Mouse (Mus musculus): ENCODE data around the gene Ppp2r3a. TPM values are rescaled to one million over a fixed set of nuclear protein-coding genes. Genes with fewer than 3 reads are reported as not detected.

Gene Ppp2r3a
- polyA plus RNA-seq (2015; fragmentation: Nextera tagmentation; extraction: Ambion mirVana), result 88.0 and 92.6 TPM in 2 replicates

- peak within 1 kb of the TSS; percentile 92 for H3K4me3 ChIP-seq (ENCODE audit: low read length)
- H3K4me1 ChIP-seq (ENCODE audit: control insufficient read depth, insufficient read depth, low read length), result peaks cover 11% of the 10 kb centered on the region
Observed at GRCm38 (mm10) chr9:101251644-101252337, at the start of gene Ppp2r3a. TSS of gene Ppp2r3a (minus strand) at chr9:101251795.

GRCm38 (mm10) chr9:101300441-101300935, 48.9 kb upstream of the Ppp2r3a start:
- no peaks in the 10 kb centered on the region for H3K36me3 ChIP-seq (ENCODE audit: control insufficient read depth, insufficient read depth)
- WGBS, result 78% methylated on average over 4 of the region's 4 CpGs
- no peak for ATAC-seq (replicated peaks; ENCODE audit: extremely low read depth, insufficient read depth, low FRiP score)
- H3K27me3 ChIP-seq (ENCODE audit: control insufficient read depth, insufficient read depth, low read length), result no peaks in the 10 kb centered on the region
- H3K4me2 ChIP-seq (ENCODE audit: low read depth, low read length), result no peak overlapping the region
- H3K9me3 ChIP-seq (replicated peaks; ENCODE audit: control insufficient read depth, low read length), result no peaks in the 10 kb centered on the region
- H3K27ac ChIP-seq (ENCODE audit: low read length), result no peak overlapping the region
- no peak overlapping the region for H3K9ac ChIP-seq (ENCODE audit: low read length)
- H3K4me1 ChIP-seq (ENCODE audit: control insufficient read depth, insufficient read depth, low read length), result no peaks in the 10 kb centered on the region
- no peak overlapping the region for H3K4me3 ChIP-seq (ENCODE audit: low read length)

More at GRCm38 (mm10) chr9:101251644-101252337, at the start of gene Ppp2r3a:
- H3K27ac ChIP-seq (ENCODE audit: low read length), result peak within 1 kb of the TSS; percentile 99
- peak; percentile 93 for ATAC-seq (replicated peaks; ENCODE audit: extremely low read depth, insufficient read depth, low FRiP score)
- no peaks in the 10 kb centered on the region for H3K9me3 ChIP-seq (replicated peaks; ENCODE audit: control insufficient read depth, low read length)
- H3K9ac ChIP-seq (ENCODE audit: low read length), result peak within 1 kb of the TSS; percentile 92
- peak within 1 kb of the TSS; percentile 76 for H3K4me2 ChIP-seq (ENCODE audit: low read depth, low read length)
- no peaks in the 10 kb centered on the region for H3K36me3 ChIP-seq (ENCODE audit: control insufficient read depth, insufficient read depth)
- H3K27me3 ChIP-seq (ENCODE audit: control insufficient read depth, insufficient read depth, low read length), result no peaks in the 10 kb centered on the region
- WGBS, result 2% methylated on average over 41 of the region's 50 CpGs

- Histone ChIP-seq H3K4me3 (ENCODE audit: low read length) (no peak overlapping the region), H3K27ac (ENCODE audit: low read length) (no peak overlapping the region), H3K27me3 (ENCODE audit: control insufficient read depth, insufficient read depth, low read length) (no peaks in the 10 kb centered on the region), H3K36me3 (ENCODE audit: control insufficient read depth, insufficient read depth) (no peaks in the 10 kb centered on the region), H3K4me2 (ENCODE audit: low read depth, low read length) (no peak overlapping the region), H3K9me3 (replicated peaks; ENCODE audit: control insufficient read depth, low read length) (no peaks in the 10 kb centered on the region), H3K9ac (ENCODE audit: low read length) (no peak overlapping the region), H3K4me1 (ENCODE audit: control insufficient read depth, insufficient read depth, low read length) (peaks cover 8% of the 10 kb centered on the region)
- WGBS, result 71% methylated on average over 19 of the region's 19 CpGs
- no peak for ATAC-seq (replicated peaks; ENCODE audit: extremely low read depth, insufficient read depth, low FRiP score)
Observed at GRCm38 (mm10) chr9:101291676-101292660, 40.4 kb upstream of the Ppp2r3a start.

GRCm38 (mm10) chr9:101290876-101291275, 39.3 kb upstream of the Ppp2r3a start:
- no peak for ATAC-seq (replicated peaks; ENCODE audit: extremely low read depth, insufficient read depth, low FRiP score)

GRCm38 (mm10) chr9:101289750-101290149, 38.2 kb upstream of the Ppp2r3a start:
- no peaks in the 10 kb centered on the region for H3K9me3 ChIP-seq (replicated peaks; ENCODE audit: control insufficient read depth, low read length)
- H3K27me3 ChIP-seq (ENCODE audit: control insufficient read depth, insufficient read depth, low read length), result no peaks in the 10 kb centered on the region
- ATAC-seq (replicated peaks; ENCODE audit: extremely low read depth, insufficient read depth, low FRiP score), result no peak
- H3K36me3 ChIP-seq (ENCODE audit: control insufficient read depth, insufficient read depth), result no peaks in the 10 kb centered on the region
- no peak overlapping the region for H3K4me2 ChIP-seq (ENCODE audit: low read depth, low read length)
- H3K9ac ChIP-seq (ENCODE audit: low read length), result no peak overlapping the region
- H3K27ac ChIP-seq (ENCODE audit: low read length), result no peak overlapping the region
- H3K4me1 ChIP-seq (ENCODE audit: control insufficient read depth, insufficient read depth, low read length), result peaks cover 8% of the 10 kb centered on the region
- 83% methylated on average over 11 of the region's 11 CpGs for WGBS
- H3K4me3 ChIP-seq (ENCODE audit: low read length), result no peak overlapping the region

More at GRCm38 (mm10) chr9:101290876-101291275, 39.3 kb upstream of the Ppp2r3a start:
- H3K4me1 ChIP-seq (ENCODE audit: control insufficient read depth, insufficient read depth, low read length), result peaks cover 8% of the 10 kb centered on the region
- H3K9me3 ChIP-seq (replicated peaks; ENCODE audit: control insufficient read depth, low read length), result no peaks in the 10 kb centered on the region
- H3K4me3 ChIP-seq (ENCODE audit: low read length), result no peak overlapping the region
- H3K36me3 ChIP-seq (ENCODE audit: control insufficient read depth, insufficient read depth), result no peaks in the 10 kb centered on the region
- H3K4me2 ChIP-seq (ENCODE audit: low read depth, low read length), result no peak overlapping the region
- H3K9ac ChIP-seq (ENCODE audit: low read length), result no peak overlapping the region
- no peaks in the 10 kb centered on the region for H3K27me3 ChIP-seq (ENCODE audit: control insufficient read depth, insufficient read depth, low read length)
- 83% methylated on average over 1 of the region's 1 CpGs for WGBS
- H3K27ac ChIP-seq (ENCODE audit: low read length), result no peak overlapping the region

- whole genome bisulfite sequencing, result 81% methylated on average over 14 of the region's 14 CpGs
- no peak overlapping the region for H3K4me2 ChIP-seq (ENCODE audit: low read depth, low read length)
- H3K27me3 ChIP-seq (ENCODE audit: control insufficient read depth, insufficient read depth, low read length), result no peaks in the 10 kb centered on the region
Observed at GRCm38 (mm10) chr9:101288901-101289647, 37.5 kb upstream of the Ppp2r3a start.

GRCm38 (mm10) chr9:101286766-101287165, 35.2 kb upstream of the Ppp2r3a start:
- Histone ChIP-seq H3K27me3 (ENCODE audit: control insufficient read depth, insufficient read depth, low read length) (no peaks in the 10 kb centered on the region), H3K27ac (ENCODE audit: low read length) (no peak overlapping the region), H3K4me2 (ENCODE audit: low read depth, low read length) (no peak overlapping the region), H3K4me1 (ENCODE audit: control insufficient read depth, insufficient read depth, low read length) (peaks cover 8% of the 10 kb centered on the region), H3K9ac (ENCODE audit: low read length) (no peak overlapping the region), H3K9me3 (replicated peaks; ENCODE audit: control insufficient read depth, low read length) (no peaks in the 10 kb centered on the region), H3K36me3 (ENCODE audit: control insufficient read depth, insufficient read depth) (no peaks in the 10 kb centered on the region), H3K4me3 (ENCODE audit: low read length) (no peak overlapping the region)
- no peak for ATAC-seq (replicated peaks; ENCODE audit: extremely low read depth, insufficient read depth, low FRiP score)
- 84% methylated on average over 4 of the region's 4 CpGs for WGBS

More at GRCm38 (mm10) chr9:101288901-101289647, 37.5 kb upstream of the Ppp2r3a start:
- Histone ChIP-seq H3K4me1 (ENCODE audit: control insufficient read depth, insufficient read depth, low read length) (peaks cover 8% of the 10 kb centered on the region), H3K9ac (ENCODE audit: low read length) (no peak overlapping the region), H3K36me3 (ENCODE audit: control insufficient read depth, insufficient read depth) (no peaks in the 10 kb centered on the region), H3K4me3 (ENCODE audit: low read length) (no peak overlapping the region), H3K9me3 (replicated peaks; ENCODE audit: control insufficient read depth, low read length) (no peaks in the 10 kb centered on the region), H3K27ac (ENCODE audit: low read length) (no peak overlapping the region)
- no peak for ATAC-seq (replicated peaks; ENCODE audit: extremely low read depth, insufficient read depth, low FRiP score)

- H3K27me3 ChIP-seq (ENCODE audit: control insufficient read depth, insufficient read depth, low read length), result no peaks in the 10 kb centered on the region
- no peaks in the 10 kb centered on the region for H3K36me3 ChIP-seq (ENCODE audit: control insufficient read depth, insufficient read depth)
- H3K4me2 ChIP-seq (ENCODE audit: low read depth, low read length), result no peak overlapping the region
- H3K9ac ChIP-seq (ENCODE audit: low read length), result no peak overlapping the region
- 67% methylated on average over 4 of the region's 4 CpGs for WGBS
- no peaks in the 10 kb centered on the region for H3K9me3 ChIP-seq (replicated peaks; ENCODE audit: control insufficient read depth, low read length)
- H3K4me1 ChIP-seq (ENCODE audit: control insufficient read depth, insufficient read depth, low read length), result peaks cover under 1% of the 10 kb centered on the region; the same call in 1 of the 2 replicates
- H3K4me3 ChIP-seq (ENCODE audit: low read length), result no peak overlapping the region
- ATAC-seq (replicated peaks; ENCODE audit: extremely low read depth, insufficient read depth, low FRiP score), result no peak
- no peak overlapping the region for H3K27ac ChIP-seq (ENCODE audit: low read length)
Observed at GRCm38 (mm10) chr9:101284049-101284448, 32.5 kb upstream of the Ppp2r3a start.
